Mouse (Mus musculus) erythroblast, embryonic 14.5 days (primary cell): ENCODE data around the gene Ube2f. TPM values are rescaled to one million over a fixed set of nuclear protein-coding genes. Genes with fewer than 3 reads are reported as not detected.

Experiments used
- H3K27me3 ChIP-seq: 2 replicates; pipeline ENCODE4 v1.6.1; 2012; ENCODE audit warnings: inconsistent platforms; ENCODE audit not compliant: control insufficient read depth
- H3K36me3 ChIP-seq: 2 replicates; pipeline ENCODE4 v1.6.1; 2012; ENCODE audit warnings: mild to moderate bottlenecking, inconsistent platforms; ENCODE audit not compliant: control insufficient read depth
- H3K4me1 ChIP-seq: 2 replicates; pipeline ENCODE4 v1.6.1; 2012; ENCODE audit warnings: inconsistent platforms; ENCODE audit not compliant: control insufficient read depth
- H3K4me3 ChIP-seq: replicated peaks from 2 replicates; pipeline ENCODE3; 2012; ENCODE audit warnings: moderate library complexity, mild to moderate bottlenecking, inconsistent platforms
- H3K9me3 ChIP-seq: 2 replicates; pipeline ENCODE4 v1.6.1; 2012; ENCODE audit warnings: low read length, inconsistent platforms, mixed read lengths; ENCODE audit not compliant: control insufficient read depth
- GATA1 ChIP-seq: IDR thresholded peaks from 2 replicates; pipeline ENCODE4 v1.6.1; 2012; ENCODE audit warnings: low read length, inconsistent platforms, mixed read lengths
- TAL1 ChIP-seq: IDR thresholded peaks from 3 replicates; pipeline ENCODE4 v1.6.1; 2012; ENCODE audit warnings: low read length, inconsistent platforms, mixed read lengths
- polyA plus RNA-seq: library from polyadenylated mRNA; stranded (reverse); fragments of >175 nt; gene quantifications from 2 replicates; pipeline ENCODE4 v1.2.3, GENCODE M21; 2012

The Ube2f gene
- polyA plus RNA-seq, 1 experiment, result 3.8 TPM

DNA sequence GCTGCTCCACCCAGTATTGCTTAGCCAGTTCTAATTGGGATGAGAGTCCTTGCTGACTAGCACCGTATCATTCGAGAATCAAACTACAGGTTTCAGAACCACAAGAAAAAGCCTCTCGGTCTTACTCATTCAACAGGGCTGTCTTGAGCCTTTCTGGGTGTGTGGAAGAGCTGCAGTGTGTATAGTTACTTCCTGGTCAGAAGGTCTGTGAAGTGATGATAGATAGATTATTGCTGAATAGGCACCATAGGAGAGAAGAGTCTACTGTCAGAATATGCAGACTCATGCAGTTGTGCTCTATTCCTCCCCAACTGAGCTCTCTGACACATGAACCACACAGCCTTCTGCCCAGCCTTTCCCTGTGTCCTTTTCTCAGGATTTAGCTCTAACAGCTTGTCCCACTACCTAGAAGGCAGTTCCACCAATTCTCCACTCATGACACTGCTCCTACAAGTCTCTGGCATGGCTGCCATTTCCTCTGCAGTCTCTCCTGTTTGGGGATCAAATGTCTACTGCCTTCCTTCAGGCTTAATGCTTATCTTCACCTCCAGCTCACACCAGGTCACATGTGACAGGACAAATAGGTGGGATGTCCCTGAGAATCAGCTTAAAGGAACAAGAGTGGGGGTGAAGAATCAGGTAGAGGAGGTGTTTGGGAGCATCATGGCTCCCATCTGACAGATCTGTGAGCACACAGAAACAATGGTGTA is 28.5 kb downstream of the Ube2f start:
- H3K4me3 ChIP-seq, result no peak overlapping the region
- no peaks in the 10 kb centered on the region for H3K9me3 ChIP-seq
- peaks cover 90% of the 10 kb centered on the region for H3K36me3 ChIP-seq
- no peaks in the 10 kb centered on the region; the same call in 1 of the 2 replicates for H3K4me1 ChIP-seq
- no peaks in the 10 kb centered on the region for H3K27me3 ChIP-seq
- no peak for TF ChIP-seq TAL1
- TF ChIP-seq GATA1, result no peak

DNA sequence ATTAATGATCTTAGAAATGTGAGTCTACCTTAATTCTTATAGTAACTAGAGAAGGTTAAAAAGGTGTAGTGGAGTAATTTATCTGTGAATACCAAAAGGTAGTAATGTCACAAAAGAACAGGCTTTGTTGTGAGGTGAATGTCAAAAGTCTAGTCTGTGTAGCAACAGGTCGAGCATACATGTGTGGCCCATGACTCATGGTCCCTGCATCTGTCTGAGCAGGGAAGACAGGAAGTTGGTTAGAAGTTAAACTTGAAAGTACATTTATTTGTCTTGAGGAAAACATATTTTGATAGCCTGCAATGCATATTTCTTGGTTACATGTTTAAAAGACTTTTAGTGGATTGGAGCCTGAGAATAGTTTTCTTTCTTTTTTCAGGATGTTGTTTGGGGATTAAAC is 29.0 kb downstream of the Ube2f start:
- no peaks in the 10 kb centered on the region for H3K27me3 ChIP-seq
- no peaks in the 10 kb centered on the region for H3K9me3 ChIP-seq

DNA sequence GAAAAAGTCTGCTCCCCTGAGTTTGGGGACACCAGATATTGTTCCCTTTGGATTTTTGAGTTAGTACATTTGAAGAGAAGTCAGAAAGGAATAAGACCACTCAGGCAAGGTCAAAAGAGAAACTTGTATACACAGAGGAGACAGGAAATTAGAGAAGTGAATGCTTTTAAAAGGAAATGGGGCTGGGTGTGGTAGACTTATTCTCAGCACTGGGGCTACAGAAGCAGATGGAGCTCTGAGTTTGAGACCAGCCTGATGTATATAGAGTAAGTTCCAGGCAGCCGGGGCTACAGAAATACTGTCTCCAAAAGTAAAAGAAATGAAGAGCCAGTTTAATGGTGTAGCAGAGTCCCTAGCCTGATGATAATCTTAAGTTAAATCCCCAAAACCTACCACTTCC is 32.5 kb downstream of the Ube2f start:
- H3K27me3 ChIP-seq, result no peaks in the 10 kb centered on the region
- H3K36me3 ChIP-seq, result peaks cover 92% of the 10 kb centered on the region
- no peak overlapping the region for H3K4me3 ChIP-seq
- no peaks in the 10 kb centered on the region for H3K9me3 ChIP-seq
- no peak for TF ChIP-seq TAL1
- no peaks in the 10 kb centered on the region; the same call in 1 of the 2 replicates for H3K4me1 ChIP-seq

More for the DNA sequence above, 29.0 kb downstream of the Ube2f start:
- H3K4me1 ChIP-seq, result no peaks in the 10 kb centered on the region; the same call in 1 of the 2 replicates
- peaks cover 91% of the 10 kb centered on the region for H3K36me3 ChIP-seq
- no peak overlapping the region for H3K4me3 ChIP-seq
- no peak for TF ChIP-seq TAL1
- TF ChIP-seq GATA1, result no peak

DNA sequence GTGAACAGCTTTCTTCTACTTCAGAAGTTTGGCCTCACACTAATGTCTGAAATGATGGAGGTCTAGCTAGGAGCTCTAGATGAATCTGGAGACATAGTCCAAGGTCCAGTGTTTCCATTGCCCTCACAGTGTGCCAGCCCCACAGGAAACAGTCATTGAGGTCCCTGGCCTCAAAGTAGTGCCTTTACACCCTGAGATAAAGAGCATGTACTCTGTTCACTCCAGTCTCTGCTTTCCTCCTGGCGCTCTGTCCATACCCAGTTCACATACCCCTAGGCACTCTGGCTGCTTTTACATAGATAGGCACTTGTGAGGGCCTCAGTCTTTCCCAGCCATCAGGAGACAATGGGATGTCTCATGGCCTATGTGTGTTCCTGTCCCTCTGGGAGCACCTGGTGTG is 39.3 kb downstream of the Ube2f start:
- no peak overlapping the region for H3K4me3 ChIP-seq
- H3K36me3 ChIP-seq, result peaks cover 82% of the 10 kb centered on the region
- TF ChIP-seq GATA1 (no peak), TAL1 (no peak)
- no peaks in the 10 kb centered on the region for H3K27me3 ChIP-seq
- H3K9me3 ChIP-seq, result no peaks in the 10 kb centered on the region
- no peaks in the 10 kb centered on the region for H3K4me1 ChIP-seq

DNA sequence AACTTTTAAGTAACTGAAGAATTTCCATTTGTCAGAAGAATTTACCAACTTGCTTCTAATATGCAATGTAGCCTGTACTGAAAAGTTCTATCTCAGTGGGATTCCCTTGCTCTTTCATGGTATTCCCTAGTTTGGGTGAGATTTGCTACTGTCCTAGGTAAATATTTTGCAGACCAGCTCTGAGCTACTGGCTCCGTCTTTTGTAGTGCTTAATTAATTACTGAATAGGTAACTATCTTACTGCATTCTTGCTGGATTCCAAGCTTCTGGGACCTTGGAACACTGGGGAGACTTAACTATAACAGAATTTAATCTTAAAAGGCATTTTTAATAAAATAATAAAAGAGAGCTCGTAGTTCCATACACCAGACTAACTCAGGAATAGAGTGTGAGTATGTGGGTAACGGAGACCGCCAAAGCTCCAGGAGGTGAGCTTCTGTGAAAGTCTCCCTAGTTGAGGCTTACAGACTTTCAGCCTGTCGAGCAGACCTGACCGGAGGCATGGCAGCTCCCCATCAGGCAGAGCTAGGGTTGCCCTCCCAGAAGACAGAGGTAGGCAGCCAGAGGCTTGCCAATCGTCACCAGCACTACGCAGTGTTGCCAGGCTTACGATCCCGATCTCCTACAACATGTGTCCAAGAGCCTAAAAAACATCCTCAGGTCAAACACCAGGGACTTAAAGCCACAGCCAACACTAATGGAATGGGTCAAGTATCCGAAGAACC is 42.2 kb downstream of the Ube2f start:
- Histone ChIP-seq H3K4me1 (no peaks in the 10 kb centered on the region), H3K9me3 (peaks cover 3% of the 10 kb centered on the region; the same call in 1 of the 2 replicates), H3K27me3 (no peaks in the 10 kb centered on the region), H3K36me3 (peaks cover 74% of the 10 kb centered on the region), H3K4me3 (no peak overlapping the region)
- TF ChIP-seq GATA1 (no peak), TAL1 (no peak)

GRCm38 (mm10) chr1:91295544-91295943 is 45.4 kb downstream of the Ube2f start:
- no peak for TF ChIP-seq TAL1
- TF ChIP-seq GATA1, result no peak
- H3K36me3 ChIP-seq, result peaks cover 52% of the 10 kb centered on the region
- peaks cover 28% of the 10 kb centered on the region for H3K4me1 ChIP-seq
- no peaks in the 10 kb centered on the region for H3K27me3 ChIP-seq
- no peak overlapping the region for H3K4me3 ChIP-seq
- H3K9me3 ChIP-seq, result peaks cover 3% of the 10 kb centered on the region; the same call in 1 of the 2 replicates

DNA sequence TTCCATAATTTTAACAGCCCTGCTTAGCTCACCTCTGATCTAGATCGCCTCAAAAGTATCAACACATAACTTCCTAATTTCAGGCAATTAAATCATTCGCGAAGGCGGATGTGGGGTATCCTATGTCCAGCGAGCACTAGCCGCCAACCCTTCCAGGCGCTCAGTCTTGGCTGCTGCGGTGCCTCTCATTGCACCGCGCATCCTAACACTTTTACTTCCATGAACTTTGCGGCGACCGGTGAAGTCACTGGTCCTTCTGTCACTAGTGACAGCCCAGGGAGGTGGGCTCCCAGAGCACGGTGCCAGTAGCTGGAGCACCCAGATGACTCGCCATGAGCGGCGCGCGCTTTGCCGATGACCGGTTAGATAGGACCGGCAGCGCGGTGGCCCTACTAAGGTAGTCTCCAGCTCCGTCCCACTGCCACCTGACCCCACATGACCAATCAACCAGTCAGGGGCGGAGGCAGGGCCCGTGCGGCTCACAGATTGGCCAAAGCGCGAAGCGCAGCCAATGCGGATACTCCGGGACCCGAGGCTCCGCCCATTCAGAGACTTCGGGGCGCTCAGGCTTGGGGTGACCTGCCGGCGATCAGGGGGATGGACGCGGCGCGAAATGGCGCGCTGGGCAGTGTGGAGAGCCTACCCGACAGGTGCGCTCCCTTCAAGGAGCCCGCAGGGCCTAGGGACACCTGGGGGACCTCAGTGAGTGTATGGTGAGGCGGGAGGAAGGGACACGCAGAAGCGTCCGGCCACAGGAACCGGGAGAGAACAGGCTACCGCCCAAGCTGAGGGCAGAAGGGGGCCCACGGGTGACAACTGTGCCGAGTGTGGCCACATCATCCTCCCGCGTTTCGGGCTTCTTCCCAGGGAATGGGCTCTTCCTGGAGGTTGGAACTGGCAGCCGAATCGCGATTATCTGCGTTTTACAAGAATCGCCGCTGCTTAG is 48.0 kb downstream of the Ube2f start, which contains the start of gene Scly:
Scly (plus strand) TSS at position 540 of the 946 bp plus-strand sequence.
- Histone ChIP-seq H3K4me1 (peaks cover 49% of the 10 kb centered on the region), H3K9me3 (peaks cover 3% of the 10 kb centered on the region; the same call in 1 of the 2 replicates), H3K4me3 (peak within 1 kb of the TSS; percentile 91), H3K36me3 (peaks cover 58% of the 10 kb centered on the region), H3K27me3 (no peaks in the 10 kb centered on the region)
- TF ChIP-seq TAL1, result no peak
- peak; percentile 43 for TF ChIP-seq GATA1

DNA sequence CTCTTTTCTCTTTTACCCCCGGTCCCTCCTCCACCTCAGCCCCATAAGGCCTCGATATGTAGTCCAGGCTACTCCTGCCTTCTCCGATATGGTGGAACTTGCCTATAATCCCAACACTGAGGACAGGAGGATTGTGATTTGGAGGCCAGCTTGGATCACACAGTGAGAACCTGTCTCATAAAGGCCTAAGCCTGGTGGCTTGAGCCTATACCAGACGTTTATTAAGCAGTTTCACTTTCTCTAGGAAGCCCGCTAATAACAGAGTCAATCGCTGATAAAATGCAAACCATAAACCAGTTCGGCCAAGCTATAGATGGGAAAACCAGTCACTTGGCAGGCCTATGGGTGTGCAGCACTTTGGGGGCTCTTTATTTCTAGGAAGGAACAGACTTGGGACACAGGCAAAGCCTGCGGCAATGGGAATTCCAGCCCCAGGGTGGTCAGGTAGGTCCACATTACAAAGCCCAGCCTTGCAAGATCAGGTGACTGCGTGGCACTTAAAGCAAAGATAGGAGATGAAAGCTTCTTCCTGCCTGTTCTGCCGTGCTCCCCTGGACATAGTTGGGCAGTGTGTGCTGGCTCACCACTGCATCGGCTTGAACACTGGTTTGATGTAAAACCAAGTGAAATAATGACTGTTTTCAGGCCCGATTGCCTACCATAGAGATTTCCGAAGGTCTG is 49.1 kb downstream of the Ube2f start:
- Histone ChIP-seq H3K36me3 (peaks cover 61% of the 10 kb centered on the region), H3K9me3 (peaks cover 3% of the 10 kb centered on the region; the same call in 1 of the 2 replicates), H3K4me1 (peaks cover 49% of the 10 kb centered on the region), H3K4me3 (peak overlapping the region; percentile 91), H3K27me3 (no peaks in the 10 kb centered on the region)
- no peak for TF ChIP-seq TAL1
